Mouse (Mus musculus): Measurements from ENCODE around the gene Fbxo7.

DNA sequence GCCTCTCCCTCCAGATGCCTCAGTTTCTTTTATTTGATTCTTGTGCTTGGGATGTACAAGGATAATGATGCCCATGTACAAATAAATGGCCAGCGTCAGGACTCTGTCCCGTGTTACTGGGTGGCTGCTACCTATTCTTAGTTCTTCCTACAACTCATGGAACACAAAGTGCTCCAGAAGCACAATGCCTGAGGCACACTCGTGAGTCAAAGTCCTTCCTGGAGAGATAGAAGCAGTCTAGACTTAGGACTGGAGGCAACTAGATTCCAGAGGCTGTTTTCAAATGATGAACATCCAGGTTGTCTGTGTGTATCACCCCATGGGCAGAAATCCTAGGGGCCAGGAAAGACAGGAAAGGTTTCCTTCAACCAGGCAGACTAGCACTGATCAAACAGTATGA is 49.0 kb downstream of the Fbxo7 start:
- TF ChIP-seq CTCF (conservative IDR thresholded peaks at IDR 0.05; ENCODE audit: insufficient read depth, insufficient read length, low read depth, low read length) (no peak), POLR2A (IDR thresholded peaks at IDR 0.05; ENCODE audit: low read depth, low read length) (no peak)
